8 mouse cellular contexts compared by ENCODE assay signal in genomic region chr10:88731496-88732308, GRCm38 (mm10). TPM values are rescaled to one million over a fixed set of nuclear protein-coding genes. Genes with fewer than 3 reads are reported as not detected.
DNase-seq lines count a peak whose midpoint lies in the region; ATAC-seq and TF ChIP-seq lines count a peak whose summit lies in the region.

No protein-coding gene starts in this region.

- peaks cover 4% of the 10 kb centered on the region for H3K36me3 ChIP-seq in liver, adult 2 months (ENCODE audit: control insufficient read depth, insufficient read depth, low read length)
- peaks cover under 1% of the 10 kb centered on the region; the same call in 1 of the 2 replicates for H3K36me3 ChIP-seq in forebrain, embryonic 14.5 days (ENCODE audit: control insufficient read depth, insufficient read depth, low read length)
- peaks cover 10% of the 10 kb centered on the region; the same call in 1 of the 2 replicates for H3K36me3 ChIP-seq in liver, embryonic 13.5 days
- H3K36me3 ChIP-seq in stomach, embryonic 14.5 days (ENCODE audit: control insufficient read depth, insufficient read depth, low read length) = peaks cover 7% of the 10 kb centered on the region; the same call in 1 of the 2 replicates

- no peaks in the 10 kb centered on the region for H3K27me3 ChIP-seq in liver, adult 2 months (ENCODE audit: control insufficient read depth, insufficient read depth, low read length)
- no peaks in the 10 kb centered on the region for H3K27me3 ChIP-seq in forebrain, embryonic 14.5 days (replicated peaks; ENCODE audit: control insufficient read depth, insufficient read depth, low read length)
- 0 out of 2 replicates have a peak, but pooled peaks cover 3% of the 10 kb centered on the region for H3K27me3 ChIP-seq in liver, embryonic 13.5 days
- no peaks in the 10 kb centered on the region for H3K27me3 ChIP-seq in stomach, embryonic 14.5 days (ENCODE audit: control insufficient read depth, insufficient read depth, low read length)

- WGBS in liver, adult 2 months = under 1% methylated on average over 61 of the region's 61 CpGs
- under 1% methylated on average over 61 of the region's 61 CpGs for WGBS in bone marrow, adult 2 months
- WGBS in forebrain, embryonic 14.5 days = 2% methylated on average over 60 of the region's 61 CpGs
- 2% methylated on average over 61 of the region's 61 CpGs for WGBS in liver, embryonic 13.5 days (ENCODE audit: insufficient replicate concordance)
- 2% methylated on average over 60 of the region's 61 CpGs for WGBS in stomach, embryonic 14.5 days

- TF ChIP-seq POLR2A in liver, adult 2 months (IDR thresholded peaks at IDR 0.05; ENCODE audit: extremely low read depth, insufficient read depth, low read length) = no peak
- TF ChIP-seq POLR2A in bone marrow, adult 2 months (IDR thresholded peaks at IDR 0.05; ENCODE audit: borderline replicate concordance, control insufficient read depth, low read depth, low read length) = no peak

- ATAC-seq in forebrain, embryonic 14.5 days = no peak; the same call in none of the 2 replicates
- peak; percentile 54 for ATAC-seq in liver, embryonic 13.5 days (ENCODE audit: low read depth)
- ATAC-seq in stomach, embryonic 14.5 days (ENCODE audit: insufficient number of reproducible peaks, insufficient read depth, low FRiP score, low read depth) = peak; percentile 47; the same call in 1 of the 2 replicates

- H3K27ac ChIP-seq in liver, adult 2 months (replicated peaks; ENCODE audit: insufficient read depth, low read depth, low read length) = peak overlapping the region; percentile 86
- H3K27ac ChIP-seq in bone marrow, adult 2 months (ENCODE audit: control insufficient read depth, insufficient read depth, low read depth, low read length, poor library complexity) = peak overlapping the region; percentile 79
- H3K27ac ChIP-seq in forebrain, embryonic 14.5 days (ENCODE audit: low read depth, low read length) = no peak overlapping the region; the same call in 1 of the 2 replicates
- H3K27ac ChIP-seq in liver, embryonic 13.5 days = peak overlapping the region; percentile 75
- H3K27ac ChIP-seq in stomach, embryonic 14.5 days (ENCODE audit: low read length) = peak overlapping the region; percentile 75

- no peaks in the 10 kb centered on the region for H3K9me3 ChIP-seq in forebrain, embryonic 14.5 days (replicated peaks; ENCODE audit: control insufficient read depth, low read length)
- no peaks in the 10 kb centered on the region for H3K9me3 ChIP-seq in liver, embryonic 13.5 days (replicated peaks)
- H3K9me3 ChIP-seq in stomach, embryonic 14.5 days (ENCODE audit: control insufficient read depth, low read depth, low read length) = no peaks in the 10 kb centered on the region

- H3K79me2 ChIP-seq in liver, adult 2 months (ENCODE audit: control insufficient read depth, insufficient read depth, low read length) = peaks cover 14% of the 10 kb centered on the region; the same call in 1 of the 2 replicates

- H3K4me1 ChIP-seq in liver, adult 2 months (ENCODE audit: control insufficient read depth, insufficient read depth, low read length) = peaks cover 4% of the 10 kb centered on the region
- H3K4me1 ChIP-seq in bone marrow, adult 2 months (ENCODE audit: control insufficient read depth, insufficient read depth, low read length) = no peaks in the 10 kb centered on the region; the same call in 1 of the 2 replicates
- H3K4me1 ChIP-seq in forebrain, embryonic 14.5 days (ENCODE audit: control insufficient read depth, insufficient read depth, low read length) = peaks cover 6% of the 10 kb centered on the region
- H3K4me1 ChIP-seq in liver, embryonic 13.5 days (replicated peaks) = peaks cover 19% of the 10 kb centered on the region
- 0 out of 2 replicates have a peak, but pooled peaks cover 7% of the 10 kb centered on the region for H3K4me1 ChIP-seq in stomach, embryonic 14.5 days (ENCODE audit: control insufficient read depth, insufficient read depth, low read length)

- H3K4me3 ChIP-seq in liver, adult 2 months (ENCODE audit: insufficient read depth, low read depth, low read length) = peak overlapping the region; percentile 92
- H3K4me3 ChIP-seq in bone marrow, adult 2 months (replicated peaks; ENCODE audit: control insufficient read depth, low read depth, low read length) = peak overlapping the region; percentile 92
- H3K4me3 ChIP-seq in forebrain, embryonic 14.5 days (ENCODE audit: low read depth, low read length) = peak overlapping the region; percentile 78
- peak overlapping the region; percentile 94 for H3K4me3 ChIP-seq in liver, embryonic 13.5 days (replicated peaks)
- H3K4me3 ChIP-seq in stomach, embryonic 14.5 days (ENCODE audit: low read depth, low read length) = peak overlapping the region; percentile 95

- H3K9ac ChIP-seq in liver, adult 2 months (ENCODE audit: low read depth, low read length) = peak overlapping the region; percentile 96
- H3K9ac ChIP-seq in forebrain, embryonic 14.5 days (ENCODE audit: low read length) = peak overlapping the region; percentile 85
- peak overlapping the region; percentile 89 for H3K9ac ChIP-seq in liver, embryonic 13.5 days
- H3K9ac ChIP-seq in stomach, embryonic 14.5 days (replicated peaks; ENCODE audit: low read depth, low read length) = peak overlapping the region; percentile 94

- TF ChIP-seq CTCF in liver, adult 2 months (IDR thresholded peaks at IDR 0.05; ENCODE audit: low read depth, low read length) = no peak
- TF ChIP-seq CTCF in bone marrow, adult 2 months (IDR thresholded peaks at IDR 0.05; ENCODE audit: control insufficient read depth, insufficient read depth, low read length) = no peak

- peak overlapping the region; percentile 89 for H3K4me2 ChIP-seq in forebrain, embryonic 14.5 days (ENCODE audit: low read length)
- peak overlapping the region; percentile 92 for H3K4me2 ChIP-seq in liver, embryonic 13.5 days
- H3K4me2 ChIP-seq in stomach, embryonic 14.5 days (replicated peaks; ENCODE audit: low read depth, low read length) = peak overlapping the region; percentile 89

- DNase-seq in liver, adult 2 months (ENCODE audit: extremely low read depth, low read depth, low spot score) = peak; percentile 37
- DNase-seq in liver = no peak
- peak; percentile 14 for DNase-seq in forebrain, embryonic 14.5 days (ENCODE audit: low spot score)
- DNase-seq in liver, embryonic 13.5 days = no peak
- DNase-seq in adrenal gland, adult 18-20 months (ENCODE audit: low spot score in 2 of 2) = no peak
- DNase-seq in urinary bladder, postnatal 4 days (ENCODE audit: low spot score in 2 of 2) = no peak

RNA-seq across cellular contexts. Expression of gene Arl1, which starts 1.0 kb away (rescaled TPM):
- total RNA-seq in liver, adult 2 months (2014; rRNA removed) = 84.9 and 98.1 TPM in 2 replicates
- 30.3 and 31.7 TPM in 2 replicates for polyA plus RNA-seq in liver, adult 2 months (2012; rRNA removed)
- 6.1 and 20.2 TPM in 2 replicates for polyA plus RNA-seq in bone marrow, adult 2 months (2011; ENCODE audit: insufficient read depth, insufficient read length, low replicate concordance, missing spikeins)
- 155 and 177 TPM in 2 replicates for polyA plus RNA-seq in forebrain, embryonic 14.5 days (2014; fragmentation: Nextera tagmentation; extraction: Ambion mirVana)
- polyA plus RNA-seq in liver, embryonic 13.5 days (2015; fragmentation: Nextera tagmentation; extraction: Ambion mirVana) = 71.7 and 85.0 TPM in 2 replicates
- polyA plus RNA-seq in stomach, embryonic 14.5 days (2014; fragmentation: Nextera tagmentation; extraction: Ambion mirVana) = 194 and 196 TPM in 2 replicates
- total RNA-seq in adrenal gland, adult 18-20 months (2021) = 100 to 1,000 TPM in 1 of 2 experiments, 10 to 100 TPM in 1; 96.8 to 104 TPM

RNA-seq across cellular contexts. Expression of gene Spic, which starts 46.9 kb away (rescaled TPM):
- total RNA-seq in liver, adult 2 months (2014; rRNA removed) = 2.6 and 3.0 TPM in 2 replicates
- polyA plus RNA-seq in liver, adult 2 months (2012; rRNA removed) = 0.19 and 0.37 TPM in 2 replicates
- 21.7 and 35.9 TPM in 2 replicates for polyA plus RNA-seq in bone marrow, adult 2 months (2011; ENCODE audit: insufficient read depth, insufficient read length, low replicate concordance, missing spikeins)
- polyA plus RNA-seq in forebrain, embryonic 14.5 days (2014; fragmentation: Nextera tagmentation; extraction: Ambion mirVana) = 0.16 and 0.25 TPM in 2 replicates
- 7.8 and 8.5 TPM in 2 replicates for polyA plus RNA-seq in liver, embryonic 13.5 days (2015; fragmentation: Nextera tagmentation; extraction: Ambion mirVana)
- 0.26 and 0.32 TPM in 2 replicates for polyA plus RNA-seq in stomach, embryonic 14.5 days (2014; fragmentation: Nextera tagmentation; extraction: Ambion mirVana)
- under 1 TPM in 1 of 2 experiments, not detected in 1; 0.58 TPM for total RNA-seq in adrenal gland, adult 18-20 months (2021)

Comparison
In these comparisons a context has a peak if more than half of its experiments do, and no peak if none do; other contexts are left out.
1. DNase-seq: peak in liver, adult 2 months (single experiment) and forebrain, embryonic 14.5 days (single experiment); none in liver (single experiment), liver, embryonic 13.5 days (single experiment), adrenal gland, adult 18-20 months (0 of 2) and urinary bladder, postnatal 4 days (0 of 2).
2. Peak in every context shown above with its lines, with median percentiles within 50 percentile points of each other: H3K4me3 ChIP-seq, H3K9ac ChIP-seq and H3K4me2 ChIP-seq.